Mouse (Mus musculus) liver, embryonic 16.5 days (tissue): ENCODE measurements around the gene Gna14. TPM values are rescaled to one million over a fixed set of nuclear protein-coding genes. Genes with fewer than 3 reads are reported as not detected.
A peak's percentile ranks its signal among the peaks of the same experiment; 100 is the strongest.

Experiments used
- ATAC-seq: fragments of 200-750 bp; cut with Nextera tagmentation; 2 replicates; pipeline ENCODE4 v1.8.0; 2017; ENCODE audit warnings: low read depth, mild to moderate bottlenecking, moderate number of reproducible peaks, moderate library complexity
- H3K27ac ChIP-seq: fragments of 300-500 bp; sonication (generic); 2 replicates; pipeline ENCODE4 v1.5.1; 2014; ENCODE audit warnings: mild to moderate bottlenecking, low read length
- H3K27me3 ChIP-seq: fragments of 300-500 bp; sonication (generic); 2 replicates; pipeline ENCODE4 v1.6.1; 2014; ENCODE audit warnings: low read depth, low read length, mixed read lengths; ENCODE audit not compliant: control insufficient read depth, insufficient read depth
- H3K36me3 ChIP-seq: fragments of 300-500 bp; sonication (generic); 2 replicates; pipeline ENCODE4 v1.6.1; 2014; ENCODE audit warnings: mild to moderate bottlenecking; ENCODE audit not compliant: control insufficient read depth, insufficient read depth
- H3K4me1 ChIP-seq: fragments of 300-500 bp; sonication (generic); 2 replicates; pipeline ENCODE4 v1.6.1; 2014; ENCODE audit warnings: low read depth, low read length, mixed read lengths; ENCODE audit not compliant: control insufficient read depth
- H3K4me2 ChIP-seq: fragments of 300-500 bp; sonication (generic); 2 replicates; pipeline ENCODE4 v1.6.1; 2014; ENCODE audit warnings: low read depth, low read length, mixed read lengths
- H3K4me3 ChIP-seq: fragments of 300-500 bp; sonication (generic); 2 replicates; pipeline ENCODE4 v1.5.1; 2014; ENCODE audit warnings: low read depth, mild to moderate bottlenecking, low read length
- H3K9ac ChIP-seq: fragments of 300-500 bp; sonication (generic); 2 replicates; pipeline ENCODE4 v1.6.1; 2014; ENCODE audit warnings: low read depth, low read length
- H3K9me3 ChIP-seq: fragments of 300-500 bp; sonication (generic); replicated peaks from 2 replicates; pipeline ENCODE4 v1.6.1; 2016; ENCODE audit warnings: low read length; ENCODE audit not compliant: control insufficient read depth
- WGBS: fragments of 180-500 bp; shearing (Covaris S2); extraction: QIAGEN DNeasy Blood & Tissue Kit; methylation state at CpG from one replicate; pipeline ENCODE4 v1.1.7; 2014; ENCODE audit not compliant: insufficient replicate concordance; 5-methylcytosine and 5-hydroxymethylcytosine counted together
- polyA plus RNA-seq: library from polyadenylated mRNA; unstranded; fragments of >200 nt; fragmentation: Nextera tagmentation; extraction: Ambion mirVana; gene quantifications from 2 replicates; pipeline ENCODE4 v1.2.1, GENCODE M21; 2015

The Gna14 gene
- polyA plus RNA-seq, 1 experiment from 2014 or later: 0.72 TPM

DNA sequence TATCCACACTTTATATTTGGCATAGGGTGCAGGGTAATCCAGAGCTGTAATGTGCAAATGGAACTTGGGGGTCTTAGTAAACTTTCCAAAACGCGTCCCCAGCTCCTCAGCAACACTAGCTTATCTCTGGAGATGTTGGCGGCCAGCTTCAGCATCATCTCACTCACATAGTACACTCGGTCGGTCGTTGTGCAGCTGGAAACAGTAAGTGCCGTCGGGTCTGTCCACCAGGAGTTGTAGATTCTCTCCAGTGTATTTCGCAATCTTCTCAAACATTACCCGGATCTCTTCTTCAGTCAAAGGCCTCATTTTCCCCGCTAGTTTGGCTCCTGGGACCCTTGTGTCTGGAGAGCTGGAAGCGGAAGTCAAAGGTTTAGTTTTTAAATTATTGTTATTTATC, 55.2 kb downstream of the Gna14 start:
- H3K9ac ChIP-seq: no peak overlapping the region
- no peak overlapping the region for H3K4me3 ChIP-seq
- H3K36me3 ChIP-seq: no peaks in the 10 kb centered on the region
- ATAC-seq: no peak
- H3K27ac ChIP-seq: no peak overlapping the region
- no peaks in the 10 kb centered on the region for H3K9me3 ChIP-seq
- H3K4me1 ChIP-seq: peaks cover 10% of the 10 kb centered on the region
- WGBS: 66% methylated on average over 12 of the region's 12 CpGs
- no peaks in the 10 kb centered on the region for H3K27me3 ChIP-seq
- H3K4me2 ChIP-seq: no peak overlapping the region

DNA sequence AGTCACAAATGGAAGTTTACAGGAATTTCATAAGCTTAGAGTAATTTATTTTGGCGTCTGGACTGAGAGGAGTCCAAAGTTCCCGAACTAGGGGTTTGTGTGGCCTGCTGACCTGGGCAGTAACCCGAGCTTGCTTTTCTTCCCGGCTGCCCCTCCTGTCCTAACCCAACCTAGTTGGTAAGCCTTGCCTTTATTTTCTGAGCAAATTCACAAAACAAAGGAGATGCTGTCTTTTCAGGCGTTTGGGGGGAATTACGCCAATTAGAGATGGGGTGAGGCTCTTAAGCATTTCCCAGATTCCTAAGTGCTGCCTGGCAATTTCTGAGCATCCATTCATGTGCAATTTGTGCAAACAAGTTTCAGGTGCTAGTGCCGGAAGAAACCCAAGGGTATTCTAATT, 55.9 kb downstream of the Gna14 start:
- 68% methylated on average over 7 of the region's 7 CpGs for WGBS
- ATAC-seq: no peak
- no peak overlapping the region for H3K27ac ChIP-seq
- H3K27me3 ChIP-seq: no peaks in the 10 kb centered on the region
- no peak overlapping the region for H3K4me3 ChIP-seq
- H3K9me3 ChIP-seq: no peaks in the 10 kb centered on the region
- H3K4me2 ChIP-seq: no peak overlapping the region
- H3K4me1 ChIP-seq: peaks cover 10% of the 10 kb centered on the region
- no peak overlapping the region for H3K9ac ChIP-seq
- H3K36me3 ChIP-seq: no peaks in the 10 kb centered on the region

DNA sequence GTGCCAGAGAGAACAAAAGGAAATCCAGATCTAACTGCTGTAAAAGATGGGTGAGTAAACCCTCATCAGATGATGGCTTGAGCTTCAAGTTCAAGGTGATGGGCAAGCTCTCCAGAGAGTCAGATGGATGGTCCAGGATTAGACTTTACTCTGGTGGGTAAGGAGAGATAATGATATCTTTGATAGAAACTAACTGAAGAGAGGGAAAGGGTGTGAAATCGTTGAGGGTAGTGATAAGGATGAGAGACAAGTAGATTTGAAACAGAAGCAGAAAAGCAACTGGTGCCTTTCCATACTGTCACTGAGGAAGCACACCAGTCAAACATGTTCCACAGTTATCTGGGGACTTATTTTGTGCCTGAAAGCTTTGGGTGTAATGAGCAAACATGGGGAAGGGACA, 56.9 kb downstream of the Gna14 start:
- WGBS: 6% methylated on average over 1 of the region's 1 CpGs
- peak; percentile 64 for ATAC-seq

DNA sequence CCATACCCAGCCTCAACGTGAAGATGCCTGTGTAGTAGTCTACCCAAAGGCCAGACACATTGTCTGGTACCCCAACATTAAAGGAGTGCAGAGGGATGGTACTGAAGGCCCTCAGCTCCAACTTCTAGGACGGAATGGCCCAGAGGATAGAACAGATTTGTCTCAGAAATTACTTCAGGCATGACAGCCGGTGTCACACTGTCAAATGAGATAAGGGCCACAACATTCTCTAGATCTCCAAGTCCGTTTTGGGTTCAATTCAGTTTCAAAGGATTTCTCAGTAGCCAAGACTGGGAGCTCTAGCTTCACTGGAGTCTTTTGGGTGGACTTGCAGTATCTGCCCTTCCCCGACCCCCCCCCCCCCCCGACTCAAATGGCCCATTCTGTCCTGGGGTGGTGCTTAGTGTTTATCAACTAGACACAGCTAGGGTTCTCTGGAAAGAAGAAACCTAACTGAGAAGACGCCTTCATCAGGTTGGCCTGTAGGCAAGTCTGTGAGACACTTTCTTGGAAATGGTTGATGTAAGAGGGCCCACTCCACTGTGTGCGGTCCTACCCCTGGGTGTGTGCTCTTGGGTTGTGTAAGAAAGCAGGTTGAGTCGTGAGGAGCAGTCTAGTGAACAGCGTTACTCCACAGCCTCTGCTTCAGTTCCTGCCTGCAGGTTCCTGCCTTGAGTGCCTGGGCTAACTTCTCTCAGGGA, 59.4 kb downstream of the Gna14 start:
- H3K9ac ChIP-seq: no peak overlapping the region
- H3K4me1 ChIP-seq: peaks cover 10% of the 10 kb centered on the region

More for the DNA sequence above, 56.9 kb downstream of the Gna14 start:
- H3K4me3 ChIP-seq: no peak overlapping the region
- no peaks in the 10 kb centered on the region for H3K36me3 ChIP-seq
- H3K27ac ChIP-seq: no peak overlapping the region
- H3K9ac ChIP-seq: no peak overlapping the region
- H3K27me3 ChIP-seq: no peaks in the 10 kb centered on the region
- no peak overlapping the region for H3K4me2 ChIP-seq
- peaks cover 10% of the 10 kb centered on the region for H3K4me1 ChIP-seq
- no peaks in the 10 kb centered on the region for H3K9me3 ChIP-seq

DNA sequence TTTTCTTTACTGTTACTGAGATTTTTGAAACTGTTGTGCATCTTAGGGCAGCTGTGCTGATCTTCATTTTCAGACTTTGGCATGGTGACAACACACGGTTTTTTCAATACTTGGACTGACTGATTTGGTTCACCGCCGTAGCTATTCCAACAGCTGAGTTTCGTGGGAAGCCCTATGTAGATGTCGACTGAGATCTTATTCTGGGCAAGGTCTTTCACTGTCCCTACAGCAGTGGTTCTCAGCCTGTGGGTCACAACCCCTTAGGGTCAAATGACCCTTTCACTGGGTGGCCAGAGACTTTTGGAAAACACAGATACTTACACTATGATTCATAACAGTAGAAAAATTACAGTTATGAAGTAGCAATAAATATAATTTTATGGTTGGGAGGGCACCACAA, 60.5 kb downstream of the Gna14 start:
- Histone ChIP-seq H3K4me2 (no peak overlapping the region), H3K27me3 (no peaks in the 10 kb centered on the region), H3K27ac (no peak overlapping the region), H3K9me3 (no peaks in the 10 kb centered on the region), H3K9ac (no peak overlapping the region), H3K4me1 (peaks cover 10% of the 10 kb centered on the region), H3K36me3 (no peaks in the 10 kb centered on the region), H3K4me3 (no peak overlapping the region)
- no peak for ATAC-seq
- WGBS: 77% methylated on average over 5 of the region's 5 CpGs

More for the DNA sequence above, 59.4 kb downstream of the Gna14 start:
- Histone ChIP-seq H3K4me2 (no peak overlapping the region), H3K27me3 (no peaks in the 10 kb centered on the region), H3K36me3 (no peaks in the 10 kb centered on the region), H3K4me3 (no peak overlapping the region), H3K27ac (no peak overlapping the region), H3K9me3 (no peaks in the 10 kb centered on the region)
- WGBS: 34% methylated on average over 10 of the region's 10 CpGs
- ATAC-seq: peak; percentile 52; the same call in 1 of the 2 replicates

DNA sequence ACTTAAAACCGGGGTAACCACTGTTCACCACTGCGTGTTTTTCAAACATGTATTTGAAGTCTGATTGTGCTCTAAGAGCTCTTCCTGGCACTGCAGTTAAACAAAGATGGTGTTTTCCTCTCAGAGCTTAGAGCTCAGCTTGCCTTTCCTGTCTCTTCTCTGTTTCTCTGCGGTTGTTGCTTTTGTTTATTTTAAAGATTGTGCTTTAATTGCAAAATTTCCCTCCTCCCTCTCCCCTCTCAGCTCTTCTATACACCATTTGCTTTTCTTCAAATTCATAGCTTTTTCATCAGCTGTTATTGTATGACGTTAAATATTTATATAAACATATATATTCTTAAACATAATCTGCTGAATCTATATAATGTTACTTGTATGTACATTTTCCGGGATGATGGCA, 66.5 kb downstream of the Gna14 start:
- Histone ChIP-seq H3K9me3 (no peaks in the 10 kb centered on the region), H3K4me3 (no peak overlapping the region), H3K4me1 (no peaks in the 10 kb centered on the region), H3K9ac (no peak overlapping the region), H3K36me3 (no peaks in the 10 kb centered on the region), H3K4me2 (no peak overlapping the region), H3K27ac (no peak overlapping the region), H3K27me3 (no peaks in the 10 kb centered on the region)
- 52% methylated on average over 5 of the region's 5 CpGs for WGBS
- ATAC-seq: no peak

DNA sequence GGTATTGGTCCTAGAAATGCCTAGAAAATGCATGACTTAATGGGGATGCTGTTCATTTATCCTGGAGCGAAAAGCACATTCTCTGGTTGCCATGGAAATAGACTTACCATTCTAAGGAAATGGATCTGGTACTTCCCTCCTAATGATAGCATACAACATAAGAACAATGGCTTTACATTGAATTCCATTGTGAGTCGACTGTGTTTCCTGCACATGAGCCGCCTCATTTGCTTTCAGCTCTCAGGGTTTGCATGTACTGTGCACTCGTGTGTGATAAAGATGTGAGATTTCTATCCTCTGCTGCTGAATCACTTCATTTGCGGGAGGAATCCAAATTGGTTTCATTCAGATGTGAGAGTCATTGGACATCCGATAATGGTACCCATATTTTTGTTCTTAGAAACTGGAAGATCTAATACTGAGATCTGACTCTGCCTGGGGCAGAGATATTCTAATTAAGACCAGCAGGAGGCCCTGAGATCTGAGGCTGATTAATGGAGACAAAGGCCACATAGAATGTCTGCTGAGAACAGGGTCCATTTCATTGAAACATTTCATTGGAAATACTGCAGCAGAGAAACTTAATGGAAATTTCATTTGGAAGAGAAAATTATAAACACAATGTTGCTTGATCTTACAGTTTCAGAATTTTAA, 71.3 kb downstream of the Gna14 start:
- Histone ChIP-seq H3K4me3 (no peak overlapping the region), H3K27me3 (no peaks in the 10 kb centered on the region), H3K4me2 (no peak overlapping the region), H3K4me1 (peaks cover 15% of the 10 kb centered on the region), H3K9ac (no peak overlapping the region), H3K9me3 (no peaks in the 10 kb centered on the region), H3K27ac (no peak overlapping the region), H3K36me3 (no peaks in the 10 kb centered on the region)
- no peak for ATAC-seq
- WGBS: 62% methylated on average over 6 of the region's 6 CpGs

DNA sequence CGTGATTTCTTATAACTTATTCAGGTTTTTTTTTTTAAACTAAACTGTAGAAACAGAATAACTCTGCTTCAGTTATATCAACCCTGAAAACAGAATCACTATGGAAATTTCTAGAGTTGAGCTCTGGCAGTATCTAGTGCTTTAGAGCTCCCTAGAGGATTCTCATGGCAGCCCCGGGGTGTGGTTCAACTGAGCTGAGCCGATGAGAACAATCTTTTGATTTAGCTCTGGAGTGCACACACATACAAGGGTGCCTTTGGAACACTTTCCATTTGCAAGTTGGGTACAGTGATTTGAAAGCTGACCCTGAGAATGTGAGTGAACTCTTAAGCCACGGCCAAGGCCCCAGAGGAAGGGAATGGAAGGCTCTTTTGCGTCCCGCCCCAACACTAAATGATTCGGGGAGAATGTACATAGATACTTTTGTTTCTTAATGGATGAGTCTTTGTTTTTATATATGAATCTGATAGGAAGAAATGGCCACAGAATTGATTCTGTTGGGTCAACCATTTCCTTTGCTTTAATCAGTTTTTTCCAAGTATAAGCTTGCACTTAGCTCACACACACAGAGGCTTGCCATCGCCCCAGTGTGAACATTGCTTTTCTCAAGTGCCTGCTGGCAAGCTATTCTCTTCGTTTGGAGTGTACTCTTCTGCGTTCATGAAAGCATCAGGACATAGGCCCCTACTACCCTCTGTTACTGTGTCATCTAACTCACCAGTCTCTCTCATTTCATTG, 75.0 kb downstream of the Gna14 start:
- no peaks in the 10 kb centered on the region for H3K9me3 ChIP-seq
- no peak overlapping the region for H3K9ac ChIP-seq
- H3K4me3 ChIP-seq: 0 out of 2 replicates have a peak overlapping the region, but pooled peaks have one; percentile 12
- H3K4me2 ChIP-seq: peak overlapping the region; percentile 53
- peaks cover 23% of the 10 kb centered on the region for H3K4me1 ChIP-seq
- ATAC-seq: peak; percentile 8; the same call in 1 of the 2 replicates
- peak overlapping the region; percentile 68 for H3K27ac ChIP-seq
- H3K36me3 ChIP-seq: no peaks in the 10 kb centered on the region
- no peaks in the 10 kb centered on the region for H3K27me3 ChIP-seq
- WGBS: 58% methylated on average over 10 of the region's 10 CpGs

DNA sequence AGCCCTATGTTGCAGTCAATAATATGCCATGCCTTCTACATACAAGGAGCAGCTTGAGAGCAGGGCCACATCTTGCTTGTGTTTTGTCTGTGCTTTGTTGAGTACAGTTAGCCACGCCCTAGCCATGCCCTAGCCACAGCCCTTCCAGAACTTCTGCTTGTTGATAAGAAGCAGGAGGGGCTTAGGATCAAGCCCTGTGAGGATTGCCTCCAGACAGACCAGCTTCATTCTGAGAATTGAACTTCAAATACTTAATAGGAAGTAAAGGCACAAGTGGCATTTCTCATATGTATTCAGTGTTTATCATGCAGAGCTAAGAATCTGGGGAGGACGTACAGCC, 75.5 kb downstream of the Gna14 start:
- Histone ChIP-seq H3K4me3 (0 out of 2 replicates have a peak overlapping the region, but pooled peaks have one; percentile 12), H3K9ac (no peak overlapping the region), H3K4me1 (peaks cover 23% of the 10 kb centered on the region), H3K27me3 (no peaks in the 10 kb centered on the region), H3K27ac (peak overlapping the region; percentile 68), H3K4me2 (peak overlapping the region; percentile 53), H3K9me3 (no peaks in the 10 kb centered on the region), H3K36me3 (no peaks in the 10 kb centered on the region)
- WGBS: 18% methylated on average over 2 of the region's 2 CpGs
- ATAC-seq: peak; percentile 99
